Mouse (Mus musculus) lung, embryonic 15.5 days (tissue): ENCODE results near the gene Pgc. TPM values are rescaled to one million over a fixed set of nuclear protein-coding genes. Genes with fewer than 3 reads are reported as not detected.

Experiments
- ATAC-seq: fragments of 200-750 bp; cut with Nextera tagmentation; 2 replicates; pipeline ENCODE4 v1.8.0; 2017; ENCODE audit warnings: moderate number of reproducible peaks, borderline replicate concordance; ENCODE audit not compliant: low FRiP score, low TSS enrichment; ENCODE audit errors: extremely low read depth
- H3K27ac ChIP-seq: fragments of 300-500 bp; sonication (generic); 2 replicates; pipeline ENCODE4 v1.5.1; 2015; ENCODE audit warnings: moderate library complexity, mild to moderate bottlenecking, inconsistent platforms
- H3K27me3 ChIP-seq: fragments of 300-500 bp; sonication (generic); 2 replicates; pipeline ENCODE4 v1.6.1; 2015; ENCODE audit warnings: inconsistent platforms
- H3K36me3 ChIP-seq: fragments of 300-500 bp; sonication (generic); 2 replicates; pipeline ENCODE4 v1.6.1; 2015; ENCODE audit warnings: inconsistent platforms
- H3K4me1 ChIP-seq: fragments of 300-500 bp; sonication (generic); 2 replicates; pipeline ENCODE4 v1.6.1; 2015; ENCODE audit warnings: inconsistent platforms
- H3K4me2 ChIP-seq: fragments of 300-500 bp; sonication (generic); 2 replicates; pipeline ENCODE4 v1.6.1; 2015; ENCODE audit warnings: inconsistent platforms, mild to moderate bottlenecking, moderate library complexity
- H3K4me3 ChIP-seq: fragments of 300-500 bp; sonication (generic); 2 replicates; pipeline ENCODE4 v1.5.1; 2015; ENCODE audit warnings: mild to moderate bottlenecking, inconsistent platforms
- H3K9ac ChIP-seq: fragments of 300-500 bp; sonication (generic); 2 replicates; pipeline ENCODE4 v1.6.1; 2015; ENCODE audit warnings: inconsistent platforms
- H3K9me3 ChIP-seq: fragments of 300-500 bp; sonication (generic); 2 replicates; pipeline ENCODE4 v1.6.1; 2016; ENCODE audit warnings: inconsistent platforms
- WGBS: fragments of 180-500 bp; shearing (Covaris S2); methylation state at CpG from one replicate; pipeline ENCODE4 v1.1.7; 2015; 5-methylcytosine and 5-hydroxymethylcytosine counted together
- polyA plus RNA-seq: library from polyadenylated mRNA; unstranded; fragments of >200 nt; fragmentation: Nextera tagmentation; extraction: Ambion mirVana; gene quantifications from 2 replicates; pipeline ENCODE4 v1.2.1, GENCODE M21; 2015

The Pgc gene
- polyA plus RNA-seq, 1 experiment from 2014 or later = 15.7 TPM

- no peaks in the 10 kb centered on the region for H3K36me3 ChIP-seq
- H3K9ac ChIP-seq = no peak overlapping the region
- H3K4me1 ChIP-seq = peaks cover 10% of the 10 kb centered on the region; the same call in 1 of the 2 replicates
- no peak overlapping the region for H3K4me2 ChIP-seq
- H3K9me3 ChIP-seq = no peaks in the 10 kb centered on the region
- H3K27me3 ChIP-seq = no peaks in the 10 kb centered on the region
- H3K4me3 ChIP-seq = no peak overlapping the region
- WGBS = 62% methylated on average over 3 of the region's 3 CpGs
- no peak for ATAC-seq
- H3K27ac ChIP-seq = no peak overlapping the region
Observed at GRCm38 (mm10) chr17:47710036-47710435, 16.6 kb upstream of the Pgc start.

- no peaks in the 10 kb centered on the region for H3K9me3 ChIP-seq
- 0 out of 2 replicates have a peak, but pooled peaks cover under 1% of the 10 kb centered on the region for H3K4me1 ChIP-seq
- no peak for ATAC-seq
- H3K9ac ChIP-seq = no peak overlapping the region
- no peak overlapping the region for H3K4me2 ChIP-seq
- no peaks in the 10 kb centered on the region for H3K27me3 ChIP-seq
- no peak overlapping the region for H3K4me3 ChIP-seq
- no peaks in the 10 kb centered on the region for H3K36me3 ChIP-seq
- 36% methylated on average over 6 of the region's 6 CpGs for WGBS
- H3K27ac ChIP-seq = no peak overlapping the region
Observed at GRCm38 (mm10) chr17:47711883-47712282, 14.8 kb upstream of the Pgc start.

GRCm38 (mm10) chr17:47712889-47713571 is 13.6 kb upstream of the Pgc start:
- H3K4me3 ChIP-seq = no peak overlapping the region
- no peaks in the 10 kb centered on the region for H3K36me3 ChIP-seq
- no peak overlapping the region for H3K4me2 ChIP-seq
- no peak for ATAC-seq
- no peak overlapping the region for H3K27ac ChIP-seq
- 58% methylated on average over 11 of the region's 22 CpGs for WGBS
- H3K27me3 ChIP-seq = no peaks in the 10 kb centered on the region
- H3K4me1 ChIP-seq = no peaks in the 10 kb centered on the region
- H3K9me3 ChIP-seq = no peaks in the 10 kb centered on the region
- H3K9ac ChIP-seq = no peak overlapping the region

GRCm38 (mm10) chr17:47715037-47715436 is 11.6 kb upstream of the Pgc start:
- 53% methylated on average over 3 of the region's 3 CpGs for WGBS
- Histone ChIP-seq H3K27ac (no peak overlapping the region), H3K9me3 (no peaks in the 10 kb centered on the region), H3K36me3 (no peaks in the 10 kb centered on the region), H3K9ac (no peak overlapping the region), H3K27me3 (no peaks in the 10 kb centered on the region), H3K4me3 (no peak overlapping the region), H3K4me1 (no peaks in the 10 kb centered on the region), H3K4me2 (no peak overlapping the region)
- ATAC-seq = no peak

GRCm38 (mm10) chr17:47721183-47721582 is 5.5 kb upstream of the Pgc start:
- 68% methylated on average over 4 of the region's 4 CpGs for WGBS
- H3K4me2 ChIP-seq = no peak overlapping the region
- ATAC-seq = no peak

GRCm38 (mm10) chr17:47730633-47731575 is 4.3 kb downstream of the Pgc start:
- H3K9ac ChIP-seq = no peak overlapping the region
- H3K27ac ChIP-seq = no peak overlapping the region
- H3K4me1 ChIP-seq = 0 out of 2 replicates have a peak, but pooled peaks cover 3% of the 10 kb centered on the region
- no peak overlapping the region for H3K4me2 ChIP-seq
- H3K4me3 ChIP-seq = no peak overlapping the region
- H3K36me3 ChIP-seq = no peaks in the 10 kb centered on the region
- H3K27me3 ChIP-seq = no peaks in the 10 kb centered on the region
- 50% methylated on average over 24 of the region's 24 CpGs for WGBS
- ATAC-seq = peak; percentile 36; the same call in 1 of the 2 replicates
- no peaks in the 10 kb centered on the region for H3K9me3 ChIP-seq

More at GRCm38 (mm10) chr17:47721183-47721582, 5.5 kb upstream of the Pgc start:
- H3K36me3 ChIP-seq = no peaks in the 10 kb centered on the region
- H3K9ac ChIP-seq = no peak overlapping the region
- no peak overlapping the region for H3K4me3 ChIP-seq
- no peaks in the 10 kb centered on the region for H3K4me1 ChIP-seq
- H3K27ac ChIP-seq = no peak overlapping the region
- no peaks in the 10 kb centered on the region for H3K9me3 ChIP-seq
- no peaks in the 10 kb centered on the region for H3K27me3 ChIP-seq

GRCm38 (mm10) chr17:47735553-47736100 is 9.0 kb downstream of the Pgc start:
- no peak overlapping the region for H3K27ac ChIP-seq
- H3K9ac ChIP-seq = no peak overlapping the region
- H3K4me2 ChIP-seq = no peak overlapping the region
- 60% methylated on average over 14 of the region's 14 CpGs for WGBS
- no peaks in the 10 kb centered on the region for H3K9me3 ChIP-seq
- H3K4me3 ChIP-seq = no peak overlapping the region
- peaks cover 22% of the 10 kb centered on the region for H3K4me1 ChIP-seq
- ATAC-seq = no peak
- peaks cover 7% of the 10 kb centered on the region; the same call in 1 of the 2 replicates for H3K27me3 ChIP-seq
- no peaks in the 10 kb centered on the region for H3K36me3 ChIP-seq

GRCm38 (mm10) chr17:47736856-47737255 is 10.2 kb downstream of the Pgc start, which contains the start of gene Tfeb:
Gene Tfeb, plus strand, starts transcription at chr17:47737030.
- H3K27ac ChIP-seq = peak within 1 kb of the TSS; percentile 80
- under 1% methylated on average over 47 of the region's 47 CpGs for WGBS
- peak within 1 kb of the TSS; percentile 68 for H3K9ac ChIP-seq
- H3K36me3 ChIP-seq = no peaks in the 10 kb centered on the region
- H3K4me2 ChIP-seq = peak within 1 kb of the TSS; percentile 99
- H3K27me3 ChIP-seq = peaks cover 7% of the 10 kb centered on the region; the same call in 1 of the 2 replicates
- peaks cover 21% of the 10 kb centered on the region for H3K4me1 ChIP-seq
- H3K4me3 ChIP-seq = peak within 1 kb of the TSS; percentile 86
- ATAC-seq = peak; percentile 80
- H3K9me3 ChIP-seq = no peaks in the 10 kb centered on the region

- H3K9ac ChIP-seq = peak overlapping the region; percentile 68
- peaks cover 21% of the 10 kb centered on the region for H3K4me1 ChIP-seq
- ATAC-seq = peak; percentile 92
- peaks cover 7% of the 10 kb centered on the region; the same call in 1 of the 2 replicates for H3K27me3 ChIP-seq
- H3K4me3 ChIP-seq = peak overlapping the region; percentile 86
- WGBS = 3% methylated on average over 38 of the region's 60 CpGs
- H3K9me3 ChIP-seq = no peaks in the 10 kb centered on the region
- H3K36me3 ChIP-seq = no peaks in the 10 kb centered on the region
- peak overlapping the region; percentile 99 for H3K4me2 ChIP-seq
- peak overlapping the region; percentile 80 for H3K27ac ChIP-seq
Observed at GRCm38 (mm10) chr17:47737271-47738065, 10.8 kb downstream of the Pgc start.

- ATAC-seq = peak; percentile 25
- Histone ChIP-seq H3K27me3 (peaks cover 7% of the 10 kb centered on the region; the same call in 1 of the 2 replicates), H3K4me3 (peak overlapping the region; percentile 86)
Observed at GRCm38 (mm10) chr17:47738066-47738878, 11.6 kb downstream of the Pgc start.

More at GRCm38 (mm10) chr17:47738066-47738878, 11.6 kb downstream of the Pgc start:
- Histone ChIP-seq H3K36me3 (no peaks in the 10 kb centered on the region), H3K27ac (peak overlapping the region; percentile 45), H3K4me2 (peak overlapping the region; percentile 99), H3K9ac (peak overlapping the region; percentile 68), H3K9me3 (no peaks in the 10 kb centered on the region), H3K4me1 (peaks cover 21% of the 10 kb centered on the region)
- under 1% methylated on average over 51 of the region's 61 CpGs for WGBS
